Mouse (Mus musculus) adrenal gland, adult 18-20 months (tissue): ENCODE data around the gene Cabcoco1. TPM values are rescaled to one million over a fixed set of nuclear protein-coding genes. Genes with fewer than 3 reads are reported as not detected.

Experiments used
- DNase-seq, 2 experiments: peaks; one replicate each; pipeline ENCODE4 v3.0.0; 2021 to 2022; ENCODE audit warnings: low spot score in 2 of 2
- total RNA-seq, 2 experiments: library from RNA; stranded (reverse); gene quantifications; 1 replicate in 1 of 2; 2 replicates in 1 of 2; pipeline ENCODE4 v1.2.3; 2021

The Cabcoco1 gene
- total RNA-seq, 2 experiments from 2014 or later, result 5.4 to 5.5 TPM

- no peak for DNase-seq
Observed at GRCm38 (mm10) chr10:68512433-68513019, 29.2 kb downstream of the Cabcoco1 start.

GRCm38 (mm10) chr10:68507741-68508140, 34.0 kb downstream of the Cabcoco1 start:
- no peak for DNase-seq

- no peak for DNase-seq
Observed at GRCm38 (mm10) chr10:68506242-68506641, 35.5 kb downstream of the Cabcoco1 start.

GRCm38 (mm10) chr10:68504586-68505152, 37.0 kb downstream of the Cabcoco1 start:
- DNase-seq, result no peak

GRCm38 (mm10) chr10:68501067-68501466, 40.6 kb downstream of the Cabcoco1 start:
- DNase-seq, result no peak

GRCm38 (mm10) chr10:68495246-68495645, 46.5 kb downstream of the Cabcoco1 start:
- no peak for DNase-seq

GRCm38 (mm10) chr10:68491557-68491956, 50.1 kb downstream of the Cabcoco1 start:
- no peak for DNase-seq

GRCm38 (mm10) chr10:68490781-68491180, 50.9 kb downstream of the Cabcoco1 start:
- no peak for DNase-seq

GRCm38 (mm10) chr10:68472799-68473198, 68.9 kb downstream of the Cabcoco1 start:
- DNase-seq, result no peak

- DNase-seq, result no peak
Observed at GRCm38 (mm10) chr10:68465737-68466327, 75.9 kb downstream of the Cabcoco1 start.

GRCm38 (mm10) chr10:68464943-68465342, 76.8 kb downstream of the Cabcoco1 start:
- peak; percentile 82 to 87 for DNase-seq

- DNase-seq, result no peak
Observed at GRCm38 (mm10) chr10:68459784-68460183, 81.9 kb downstream of the Cabcoco1 start.

GRCm38 (mm10) chr10:68457019-68457418, 84.7 kb downstream of the Cabcoco1 start:
- no peak for DNase-seq

GRCm38 (mm10) chr10:68454541-68454940, 87.2 kb downstream of the Cabcoco1 start:
- DNase-seq, result no peak

GRCm38 (mm10) chr10:68446797-68447125, 94.9 kb downstream of the Cabcoco1 start:
- no peak for DNase-seq

GRCm38 (mm10) chr10:68445876-68446796, 95.6 kb downstream of the Cabcoco1 start:
- DNase-seq, result no peak

GRCm38 (mm10) chr10:68445244-68445811, 96.4 kb downstream of the Cabcoco1 start:
- DNase-seq, result no peak

- DNase-seq, result no peak
Observed at GRCm38 (mm10) chr10:68444361-68445114, 97.2 kb downstream of the Cabcoco1 start.

- no peak for DNase-seq
Observed at GRCm38 (mm10) chr10:68443132-68443531, 98.6 kb downstream of the Cabcoco1 start.

GRCm38 (mm10) chr10:68442713-68443112, 99.0 kb downstream of the Cabcoco1 start:
- DNase-seq, result no peak
